Mouse (Mus musculus) kidney, postnatal 36 days (tissue): ENCODE measurements around the gene Vmn1r28.
"Not testable (repeated sequence)": the region's sequence is repeated elsewhere in the genome, so short reads cannot be mapped to it uniquely, and the experiment has no call there.

Experiments used
- DNase-seq, 2 experiments: peaks; one replicate each; pipeline ENCODE4 v3.0.0; 2021 to 2022; ENCODE audit warnings: mixed read lengths in 2 of 2

Gene Vmn1r28

DNA sequence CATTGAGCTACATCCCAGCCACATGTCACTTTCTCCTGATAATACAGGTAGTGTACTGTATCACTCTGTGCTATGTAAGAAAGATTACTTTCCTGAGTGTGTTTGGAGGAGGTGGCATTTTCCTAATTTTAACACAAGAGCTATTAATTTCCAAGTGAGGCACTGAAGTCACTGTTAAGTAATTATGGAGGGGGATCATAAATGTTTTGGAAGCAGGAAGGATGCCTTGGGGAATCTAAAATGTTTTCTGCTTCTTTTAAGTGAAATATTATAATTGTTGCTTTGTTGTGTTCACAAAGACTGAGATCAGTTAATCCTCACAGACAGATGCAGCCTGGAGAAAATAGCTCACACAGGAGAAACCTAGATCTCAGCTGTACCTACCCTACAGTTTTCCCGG lies at the start of gene Vmn1r28:
TSS of gene Vmn1r28 (plus strand) at position 301 of the 400 bp plus-strand sequence.
- no peak for DNase-seq

DNA sequence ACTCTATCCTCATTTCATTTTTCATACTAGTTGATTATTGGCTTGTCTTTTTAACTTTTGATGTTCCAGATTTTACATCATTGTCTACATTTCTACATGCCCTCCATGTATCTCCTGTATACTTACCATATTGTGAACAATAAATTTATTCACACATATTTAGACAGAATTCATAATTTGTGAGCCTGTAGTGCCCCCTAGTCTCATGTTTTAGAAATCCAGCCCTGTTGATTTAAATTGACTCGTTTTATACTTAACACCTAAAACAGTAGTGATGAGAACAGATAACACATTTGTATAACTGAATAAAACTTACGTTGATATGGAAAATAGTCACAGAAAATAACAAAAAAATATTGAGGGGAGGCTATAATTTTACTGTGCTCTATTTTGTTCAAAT lies 45.7 kb upstream of the Vmn1r28 start:
- no peak for DNase-seq

- DNase-seq, result no peak
Observed at GRCm38 (mm10) chr6:58218721-58219120, 43.1 kb upstream of the Vmn1r28 start, which contains the start of gene Vmn1r27. Gene Vmn1r27 (minus strand): TSS chr6:58218821.

- not testable (repeated sequence) for DNase-seq
Observed at GRCm38 (mm10) chr6:58279661-58280060, 17.8 kb downstream of the Vmn1r28 start.

- DNase-seq, result no peak
Observed at GRCm38 (mm10) chr6:58292201-58292600, 30.4 kb downstream of the Vmn1r28 start.

DNA sequence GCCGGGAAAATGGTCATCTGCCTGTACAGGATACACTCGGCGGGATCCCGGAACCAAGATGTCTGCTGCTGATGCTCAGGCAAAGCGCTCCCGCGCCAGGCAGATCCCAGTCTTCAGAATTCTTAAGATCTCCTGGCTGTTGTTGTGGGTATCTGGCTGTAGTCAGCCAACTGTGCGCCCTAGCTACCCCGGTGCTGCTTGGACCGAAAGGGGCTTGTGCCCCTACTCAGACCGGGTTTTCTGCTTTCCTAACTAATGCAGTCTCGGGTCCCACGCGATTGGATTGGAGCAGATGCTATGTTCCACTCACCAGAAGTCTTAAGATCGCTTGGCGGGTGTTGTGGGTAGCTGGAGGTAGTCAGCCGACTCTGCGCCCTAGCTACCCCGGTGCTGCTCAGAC lies 36.7 kb downstream of the Vmn1r28 start:
- not testable (repeated sequence) for DNase-seq

- no peak for DNase-seq
Observed at GRCm38 (mm10) chr6:58301249-58301648, 39.4 kb downstream of the Vmn1r28 start, which contains the start of gene Vmn1r29. Gene Vmn1r29 (plus strand): TSS chr6:58301549.
